Mouse (Mus musculus): ENCODE data around the gene Rbl1. TPM values are rescaled to one million over a fixed set of nuclear protein-coding genes. Genes with fewer than 3 reads are reported as not detected.

Gene Rbl1
- polyA plus RNA-seq, 1 experiment from 2014 or later: 21.2 TPM

- WGBS: 87% methylated on average over 9 of the region's 9 CpGs
- Histone ChIP-seq H3K4me2 (replicated peaks) (no peak overlapping the region), H3K36me3 (no peaks in the 10 kb centered on the region), H3K4me3 (no peak overlapping the region), H3K27me3 (no peaks in the 10 kb centered on the region), H3K4me1 (peaks cover 7% of the 10 kb centered on the region; the same call in 1 of the 2 replicates), H3K9me3 (peaks cover 10% of the 10 kb centered on the region; the same call in 1 of the 2 replicates), H3K9ac (no peak overlapping the region), H3K27ac (no peak overlapping the region)
- no peak for ATAC-seq (ENCODE audit: low FRiP score, low read depth)
Observed at GRCm38 (mm10) chr2:157137959-157138731, 66.2 kb downstream of the Rbl1 start.

GRCm38 (mm10) chr2:157136646-157137045, 67.7 kb downstream of the Rbl1 start:
- H3K9me3 ChIP-seq: peaks cover 10% of the 10 kb centered on the region; the same call in 1 of the 2 replicates
- no peak overlapping the region for H3K4me3 ChIP-seq
- H3K4me2 ChIP-seq (replicated peaks): no peak overlapping the region
- H3K27me3 ChIP-seq: no peaks in the 10 kb centered on the region
- no peak overlapping the region for H3K9ac ChIP-seq
- ATAC-seq (ENCODE audit: low FRiP score, low read depth): no peak
- H3K27ac ChIP-seq: no peak overlapping the region
- peaks cover 8% of the 10 kb centered on the region; the same call in 1 of the 2 replicates for H3K4me1 ChIP-seq
- no peaks in the 10 kb centered on the region for H3K36me3 ChIP-seq
- WGBS: 88% methylated on average over 2 of the region's 2 CpGs

- Histone ChIP-seq H3K36me3 (no peaks in the 10 kb centered on the region), H3K4me2 (replicated peaks) (no peak overlapping the region), H3K27ac (no peak overlapping the region), H3K9me3 (peaks cover 10% of the 10 kb centered on the region; the same call in 1 of the 2 replicates), H3K9ac (no peak overlapping the region), H3K27me3 (no peaks in the 10 kb centered on the region), H3K4me3 (no peak overlapping the region), H3K4me1 (peaks cover 8% of the 10 kb centered on the region; the same call in 1 of the 2 replicates)
- 88% methylated on average over 4 of the region's 4 CpGs for WGBS
- no peak for ATAC-seq (ENCODE audit: low FRiP score, low read depth)
Observed at GRCm38 (mm10) chr2:157136176-157136575, 68.2 kb downstream of the Rbl1 start.

- Histone ChIP-seq H3K4me3 (peak overlapping the region; percentile 69), H3K4me1 (peaks cover 8% of the 10 kb centered on the region; the same call in 1 of the 2 replicates), H3K9me3 (peaks cover 10% of the 10 kb centered on the region; the same call in 1 of the 2 replicates), H3K36me3 (no peaks in the 10 kb centered on the region), H3K27ac (peak overlapping the region; percentile 73; the same call in 1 of the 2 replicates), H3K4me2 (replicated peaks) (peak overlapping the region; percentile 78), H3K27me3 (no peaks in the 10 kb centered on the region), H3K9ac (peak overlapping the region; percentile 75)
- no peak for ATAC-seq (ENCODE audit: low FRiP score, low read depth)
- WGBS: 71% methylated on average over 10 of the region's 10 CpGs
Observed at GRCm38 (mm10) chr2:157135529-157136120, 68.7 kb downstream of the Rbl1 start.

GRCm38 (mm10) chr2:157135014-157135413, 69.3 kb downstream of the Rbl1 start, which contains the start of gene Samhd1:
Gene Samhd1, minus strand, starts transcription at chr2:157135265.
- H3K27ac ChIP-seq: peak within 1 kb of the TSS; percentile 73
- H3K4me3 ChIP-seq: peak within 1 kb of the TSS; percentile 69
- no peaks in the 10 kb centered on the region for H3K36me3 ChIP-seq
- peak within 1 kb of the TSS; percentile 78 for H3K4me2 ChIP-seq (replicated peaks)
- peak within 1 kb of the TSS; percentile 75 for H3K9ac ChIP-seq
- H3K27me3 ChIP-seq: no peaks in the 10 kb centered on the region
- WGBS: under 1% methylated on average over 32 of the region's 32 CpGs
- H3K9me3 ChIP-seq: 0 out of 2 replicates have a peak, but pooled peaks cover 4% of the 10 kb centered on the region
- H3K4me1 ChIP-seq: peaks cover 8% of the 10 kb centered on the region; the same call in 1 of the 2 replicates
- ATAC-seq (ENCODE audit: low FRiP score, low read depth): peak; percentile 93

GRCm38 (mm10) chr2:157134479-157134931, 69.8 kb downstream of the Rbl1 start:
- peak; percentile 51 for ATAC-seq (ENCODE audit: low FRiP score, low read depth)
- peak overlapping the region; percentile 69 for H3K4me3 ChIP-seq
- WGBS: 0% methylated on average over 25 of the region's 25 CpGs

GRCm38 (mm10) chr2:157133769-157134478, 70.4 kb downstream of the Rbl1 start:
- Histone ChIP-seq H3K9ac (peak overlapping the region; percentile 75), H3K27me3 (no peaks in the 10 kb centered on the region), H3K36me3 (peaks cover 2% of the 10 kb centered on the region; the same call in 1 of the 2 replicates), H3K9me3 (no peaks in the 10 kb centered on the region), H3K27ac (no peak overlapping the region), H3K4me1 (peaks cover 8% of the 10 kb centered on the region; the same call in 1 of the 2 replicates), H3K4me2 (replicated peaks) (peak overlapping the region; percentile 78), H3K4me3 (peak overlapping the region; percentile 69)
- 17% methylated on average over 11 of the region's 11 CpGs for WGBS
- ATAC-seq (ENCODE audit: low FRiP score, low read depth): no peak

More at GRCm38 (mm10) chr2:157134479-157134931, 69.8 kb downstream of the Rbl1 start:
- no peaks in the 10 kb centered on the region for H3K27me3 ChIP-seq
- peak overlapping the region; percentile 75 for H3K9ac ChIP-seq
- H3K4me1 ChIP-seq: peaks cover 8% of the 10 kb centered on the region; the same call in 1 of the 2 replicates
- no peaks in the 10 kb centered on the region for H3K9me3 ChIP-seq
- peak overlapping the region; percentile 78 for H3K4me2 ChIP-seq (replicated peaks)
- H3K27ac ChIP-seq: peak overlapping the region; percentile 73
- H3K36me3 ChIP-seq: no peaks in the 10 kb centered on the region; the same call in 1 of the 2 replicates

- Histone ChIP-seq H3K4me2 (replicated peaks) (no peak overlapping the region), H3K27ac (no peak overlapping the region), H3K4me1 (peaks cover 8% of the 10 kb centered on the region; the same call in 1 of the 2 replicates), H3K27me3 (no peaks in the 10 kb centered on the region), H3K36me3 (peaks cover 8% of the 10 kb centered on the region), H3K4me3 (no peak overlapping the region), H3K9me3 (no peaks in the 10 kb centered on the region), H3K9ac (no peak overlapping the region)
- WGBS: 86% methylated on average over 3 of the region's 3 CpGs
- ATAC-seq (ENCODE audit: low FRiP score, low read depth): no peak
Observed at GRCm38 (mm10) chr2:157132686-157133540, 71.4 kb downstream of the Rbl1 start.

- Histone ChIP-seq H3K4me1 (peaks cover 8% of the 10 kb centered on the region; the same call in 1 of the 2 replicates), H3K27me3 (no peaks in the 10 kb centered on the region), H3K9me3 (no peaks in the 10 kb centered on the region), H3K36me3 (peaks cover 12% of the 10 kb centered on the region), H3K9ac (no peak overlapping the region), H3K27ac (no peak overlapping the region), H3K4me2 (replicated peaks) (no peak overlapping the region), H3K4me3 (no peak overlapping the region)
- ATAC-seq (ENCODE audit: low FRiP score, low read depth): no peak
- 93% methylated on average over 1 of the region's 1 CpGs for WGBS
Observed at GRCm38 (mm10) chr2:157132086-157132485, 72.2 kb downstream of the Rbl1 start.

GRCm38 (mm10) chr2:157130813-157131514, 73.4 kb downstream of the Rbl1 start:
- WGBS: 84% methylated on average over 8 of the region's 8 CpGs
- no peaks in the 10 kb centered on the region for H3K9me3 ChIP-seq
- H3K36me3 ChIP-seq: peaks cover 18% of the 10 kb centered on the region
- no peak for ATAC-seq (ENCODE audit: low FRiP score, low read depth)
- no peaks in the 10 kb centered on the region for H3K27me3 ChIP-seq
- H3K4me2 ChIP-seq (replicated peaks): no peak overlapping the region
- no peak overlapping the region for H3K27ac ChIP-seq
- H3K4me3 ChIP-seq: no peak overlapping the region
- H3K9ac ChIP-seq: no peak overlapping the region
- H3K4me1 ChIP-seq: peaks cover 8% of the 10 kb centered on the region; the same call in 1 of the 2 replicates

Measured in limb, embryonic 13.5 days (tissue).